Mouse (Mus musculus): ENCODE data around the gene Gnptab.

The Gnptab gene

DNA sequence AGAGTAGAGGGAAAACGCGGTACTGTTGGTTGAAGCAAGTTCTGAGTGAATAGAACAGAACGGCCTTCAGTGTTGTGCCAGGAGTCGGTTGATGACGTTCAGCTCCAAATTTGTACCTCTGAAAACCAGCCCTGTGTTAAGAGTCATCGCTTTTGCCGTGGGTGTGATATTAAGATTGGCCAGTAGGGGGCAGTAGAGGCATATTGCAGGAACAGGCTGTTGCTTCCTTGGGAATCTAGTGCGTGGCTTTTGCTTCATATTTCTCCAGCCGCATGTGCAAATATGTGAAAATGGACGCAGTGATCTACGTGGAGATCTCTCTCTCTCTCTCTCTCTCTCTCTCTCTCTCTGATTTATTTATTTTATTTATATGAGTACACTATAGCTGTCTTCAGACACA lies 2.2 kb upstream of the Gnptab start:
- DNase-seq (ENCODE audit: low read depth in 1 of 2, low spot score in 2 of 2): peak; percentile 57 to 81

DNA sequence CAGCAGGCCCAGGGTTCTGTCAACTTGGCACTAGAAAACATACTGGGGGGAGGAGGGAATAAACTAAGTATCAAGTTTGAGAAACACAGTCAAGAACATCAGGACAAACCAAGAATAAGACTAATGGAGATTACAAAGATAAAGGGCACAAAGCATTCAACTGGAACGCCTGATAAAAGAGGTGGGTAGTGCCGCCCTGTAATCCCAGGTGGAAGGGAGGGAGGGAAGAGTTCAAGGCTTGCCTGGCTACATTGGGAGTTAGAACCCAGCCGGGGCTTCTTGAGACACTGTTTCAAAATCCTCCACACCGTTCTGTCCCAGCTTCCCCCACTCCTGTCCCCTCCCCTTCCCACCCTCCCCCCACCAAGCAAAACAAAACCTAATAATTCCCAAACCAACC lies 1.3 kb upstream of the Gnptab start:
- no peak for DNase-seq (ENCODE audit: low read depth in 1 of 2, low spot score in 2 of 2)

DNA sequence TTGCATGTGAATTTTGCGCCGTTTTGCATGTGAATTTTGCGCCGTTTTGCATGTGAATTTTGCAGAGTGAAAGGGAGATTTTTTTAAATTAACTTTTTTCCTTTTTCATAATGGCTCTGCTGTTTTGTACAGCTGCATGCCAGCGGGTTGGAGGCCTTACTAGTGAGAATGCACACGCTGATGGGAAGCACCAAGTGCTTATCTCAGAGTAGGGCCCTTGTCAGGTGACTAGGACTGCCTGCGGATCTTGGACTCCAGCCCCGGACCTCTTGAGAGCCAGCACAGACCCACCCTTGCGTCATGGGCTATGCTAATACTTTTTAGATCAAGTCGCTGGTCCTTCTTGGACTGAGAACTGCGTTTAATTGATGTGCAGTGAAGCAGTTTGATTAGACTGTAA lies 1.1 kb downstream of the Gnptab start:
- no peak for DNase-seq (ENCODE audit: low read depth in 1 of 2, low spot score in 2 of 2)

DNA sequence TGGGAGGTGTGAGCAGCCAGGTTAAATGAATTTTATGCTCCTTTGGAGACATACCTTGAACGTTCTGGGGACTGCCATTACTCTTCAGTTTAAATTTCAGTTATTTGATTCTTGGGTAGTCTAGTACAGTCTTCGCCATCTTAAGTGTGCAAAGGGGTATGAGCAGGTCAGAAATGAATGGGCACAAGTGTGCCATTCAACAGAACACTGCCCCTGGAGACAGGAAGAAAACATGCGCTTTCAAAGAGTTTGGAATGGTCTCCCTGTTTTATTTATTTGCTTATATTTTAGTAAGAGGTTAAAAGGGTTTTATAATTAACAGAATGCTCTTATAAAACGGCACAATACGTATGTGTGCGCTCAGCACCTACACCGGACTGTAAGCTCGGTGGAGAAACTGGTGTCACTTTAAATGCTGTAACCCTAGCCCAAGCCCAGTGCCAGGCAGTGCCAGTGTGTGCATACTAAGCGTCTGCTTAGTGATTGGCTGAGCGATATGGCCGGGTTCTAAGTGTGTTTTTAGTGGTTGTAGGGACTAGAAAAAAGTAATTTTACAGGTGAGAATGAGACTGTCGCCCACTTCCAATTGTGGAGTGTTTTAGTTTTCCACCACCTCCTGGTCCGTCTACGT lies 1.6 kb downstream of the Gnptab start:
- no peak for DNase-seq (ENCODE audit: low read depth in 1 of 2, low spot score in 2 of 2)

DNA sequence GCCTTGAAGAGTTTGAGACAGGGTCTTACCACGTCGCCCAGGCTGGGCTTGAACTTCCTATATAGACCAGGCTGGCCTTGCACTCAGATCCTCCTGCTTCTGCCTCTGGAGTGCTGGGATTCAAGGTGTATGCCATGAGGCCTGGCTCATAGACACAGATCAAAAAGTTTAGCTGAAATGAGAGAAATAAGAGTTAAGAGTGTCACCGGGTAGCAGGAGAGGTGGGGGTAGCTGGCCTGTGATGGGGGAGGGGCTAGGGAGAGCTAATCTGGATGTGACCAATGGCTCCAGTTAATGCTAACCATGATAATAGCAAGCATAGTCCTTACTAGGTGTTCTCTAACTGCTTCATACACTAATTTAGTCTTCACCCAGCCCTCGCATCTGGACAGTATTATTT lies 2.4 kb downstream of the Gnptab start:
- DNase-seq (ENCODE audit: low read depth in 1 of 2, low spot score in 2 of 2): no peak

DNA sequence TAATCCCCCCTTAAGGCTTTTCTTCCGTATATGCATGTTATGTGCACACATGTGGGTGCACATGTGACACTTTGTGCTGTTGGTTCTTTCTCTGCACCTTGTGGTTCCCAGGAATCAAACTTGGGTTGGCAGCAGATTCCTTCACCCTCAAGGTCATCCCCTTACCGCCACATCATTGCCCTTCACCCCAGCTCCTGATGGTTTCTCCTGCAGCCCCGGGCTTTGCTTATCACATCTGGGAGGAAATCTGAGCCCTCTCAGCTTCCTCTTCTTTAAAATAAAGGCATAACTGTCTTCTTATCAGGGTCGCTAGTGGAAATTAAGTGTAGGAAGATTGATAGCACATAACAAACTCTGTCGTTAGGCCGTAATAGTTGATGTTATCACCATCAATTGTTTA lies 3.1 kb downstream of the Gnptab start:
- DNase-seq (ENCODE audit: low read depth in 1 of 2, low spot score in 2 of 2): no peak

DNA sequence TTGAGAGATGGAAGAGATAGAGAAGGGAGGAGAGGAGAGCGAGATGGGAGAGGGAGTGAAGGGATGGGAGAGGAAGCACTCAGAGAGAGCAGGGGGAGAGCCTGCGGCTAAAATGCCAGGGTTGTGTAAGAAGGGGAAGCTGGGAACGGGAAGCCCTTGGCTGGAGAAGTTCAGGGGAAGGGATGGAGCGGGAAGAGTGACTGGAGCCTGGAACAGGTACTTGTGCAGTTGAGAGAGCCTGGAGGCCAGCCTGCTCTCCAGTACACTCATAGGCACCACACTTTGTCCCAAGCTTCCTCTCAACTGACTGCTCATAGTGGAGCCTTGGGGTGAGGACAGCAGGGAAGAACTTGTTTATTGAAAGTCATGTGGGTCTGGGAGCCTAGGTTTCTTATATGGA lies 4.5 kb downstream of the Gnptab start:
- DNase-seq (ENCODE audit: low read depth in 1 of 2, low spot score in 2 of 2): no peak

DNA sequence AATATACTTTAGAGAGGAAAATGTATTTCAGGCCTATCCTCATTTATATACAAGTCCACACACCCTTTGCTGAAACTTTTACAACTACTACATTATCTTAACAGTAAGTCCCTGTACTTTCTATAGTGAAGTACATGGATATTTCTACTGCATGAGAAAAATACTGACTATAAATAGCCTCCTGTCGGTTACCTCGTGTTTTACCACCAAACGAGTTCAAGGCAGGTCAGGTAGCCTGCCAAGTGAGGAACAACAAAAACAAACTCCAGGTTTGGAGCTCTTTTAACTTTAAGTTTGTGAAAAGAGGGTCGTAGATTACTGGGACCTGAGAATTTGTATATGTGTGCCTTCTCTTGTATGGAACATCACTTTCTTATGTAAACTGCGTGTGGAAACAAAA lies 5.1 kb downstream of the Gnptab start:
- DNase-seq (ENCODE audit: low read depth in 1 of 2, low spot score in 2 of 2): no peak

DNA sequence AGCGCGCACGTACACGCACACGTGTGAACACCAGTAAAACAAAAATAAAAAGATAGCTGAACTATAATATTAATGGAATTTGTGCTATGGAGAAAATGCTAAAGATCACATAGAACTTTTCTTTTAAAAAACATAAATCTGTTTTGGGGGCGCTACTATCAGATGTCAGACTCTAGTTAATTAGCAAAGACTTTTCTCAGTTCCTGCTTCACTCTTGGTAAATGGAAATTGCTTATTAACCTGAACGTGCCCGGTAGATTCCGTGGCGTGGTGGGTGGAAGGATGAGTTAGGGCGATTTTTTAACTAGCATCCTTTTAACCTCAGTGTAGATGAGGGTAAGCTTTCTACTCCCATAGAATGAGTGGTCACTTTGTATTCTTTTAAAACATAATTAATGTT lies 6.4 kb downstream of the Gnptab start:
- DNase-seq (ENCODE audit: low read depth in 1 of 2, low spot score in 2 of 2): no peak

DNA sequence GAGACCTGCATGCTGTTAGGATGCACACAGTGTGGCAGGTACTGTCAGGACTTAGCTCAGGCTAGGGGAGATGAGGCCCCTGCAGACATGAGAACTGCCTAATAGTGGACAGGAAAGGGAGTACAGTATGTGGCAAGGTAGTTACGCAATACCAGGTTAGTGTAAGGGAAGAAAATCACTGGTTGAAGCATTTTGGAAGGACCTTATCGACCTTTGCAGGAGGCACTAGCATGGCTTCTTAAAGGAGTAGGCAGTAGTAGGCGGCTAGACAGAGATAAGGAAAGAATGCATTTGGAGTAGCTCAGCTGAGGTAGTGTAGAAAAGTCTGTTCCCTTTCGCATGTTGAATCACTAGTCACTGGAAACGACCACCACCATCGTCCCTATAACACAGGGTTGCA lies 6.8 kb downstream of the Gnptab start:
- DNase-seq (ENCODE audit: low read depth in 1 of 2, low spot score in 2 of 2): no peak

DNA sequence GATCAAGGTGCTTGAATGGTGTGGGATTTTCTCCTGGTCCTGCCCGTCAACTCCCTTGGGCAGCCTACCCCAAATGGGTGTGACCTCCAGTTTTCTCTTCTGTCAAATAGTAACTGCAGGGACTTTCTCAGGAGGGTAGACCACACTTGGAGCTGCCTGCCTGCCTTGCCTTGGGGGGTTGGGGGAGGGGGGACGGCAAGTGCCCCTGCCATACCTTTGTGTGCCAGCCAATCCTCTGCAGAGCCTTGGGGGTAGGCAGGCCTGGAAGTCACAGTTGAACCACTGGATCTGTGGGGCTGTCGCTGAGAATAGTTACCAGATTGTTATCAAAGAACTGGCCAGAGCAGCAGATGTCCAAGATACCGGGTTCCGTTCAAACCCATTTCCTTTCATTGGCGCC lies 7.3 kb downstream of the Gnptab start:
- no peak for DNase-seq (ENCODE audit: low read depth in 1 of 2, low spot score in 2 of 2)

DNA sequence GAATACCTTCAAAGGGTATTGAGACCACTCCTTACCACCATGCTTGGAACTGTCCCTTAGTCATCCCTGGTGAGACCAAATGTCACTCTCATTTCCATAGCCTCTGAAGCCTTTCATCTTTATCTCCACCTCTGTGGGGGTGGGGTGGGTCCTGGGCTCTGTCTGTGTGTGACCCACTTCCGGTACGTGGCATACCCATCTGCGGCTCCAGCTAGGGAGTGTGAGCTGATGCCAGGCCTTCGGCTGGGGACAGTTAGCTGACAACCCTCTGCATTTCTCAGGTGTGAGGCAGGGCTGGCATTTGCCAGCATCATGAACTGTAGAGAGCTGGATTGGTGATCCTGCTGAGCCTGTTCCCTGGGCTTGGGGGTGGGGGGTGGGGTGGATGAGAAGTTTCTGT lies 10.6 kb downstream of the Gnptab start:
- no peak for DNase-seq (ENCODE audit: low read depth in 1 of 2, low spot score in 2 of 2)

DNA sequence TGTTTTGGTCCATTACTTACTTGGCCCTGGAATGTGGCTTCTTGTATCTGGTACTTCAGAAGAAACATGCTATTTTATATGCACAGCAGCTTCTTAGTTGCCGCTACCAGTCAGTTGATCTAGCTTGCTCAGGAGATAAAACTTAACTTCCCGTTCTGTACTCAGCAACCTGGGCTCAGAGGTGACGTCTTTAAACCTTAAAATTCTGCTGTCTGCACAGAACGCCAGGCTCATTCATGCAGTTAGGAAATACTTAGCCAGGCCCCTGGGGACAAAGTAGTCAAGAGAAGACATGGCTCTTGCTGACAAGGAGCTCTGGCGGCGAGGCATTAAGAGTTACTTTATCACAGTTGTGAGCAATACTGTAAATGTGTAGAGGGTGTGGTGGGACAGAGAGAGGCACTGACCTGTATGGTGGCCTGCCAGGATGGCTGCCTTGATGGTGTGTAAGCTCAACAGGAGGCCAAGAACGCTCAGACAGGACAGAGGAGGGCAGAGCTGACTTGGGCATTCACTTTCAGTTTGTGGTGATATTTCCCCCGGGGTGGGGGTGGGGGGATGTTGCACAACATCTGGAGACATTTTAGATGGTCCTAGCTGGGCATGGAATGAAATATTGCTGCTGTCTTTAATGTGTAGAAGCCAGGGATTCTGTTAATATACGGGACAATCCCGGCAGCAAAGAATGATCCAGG lies 11.3 kb downstream of the Gnptab start:
- peak in 1 of 2 experiments; percentile 14 for DNase-seq (ENCODE audit: low read depth in 1 of 2, low spot score in 2 of 2)

DNA sequence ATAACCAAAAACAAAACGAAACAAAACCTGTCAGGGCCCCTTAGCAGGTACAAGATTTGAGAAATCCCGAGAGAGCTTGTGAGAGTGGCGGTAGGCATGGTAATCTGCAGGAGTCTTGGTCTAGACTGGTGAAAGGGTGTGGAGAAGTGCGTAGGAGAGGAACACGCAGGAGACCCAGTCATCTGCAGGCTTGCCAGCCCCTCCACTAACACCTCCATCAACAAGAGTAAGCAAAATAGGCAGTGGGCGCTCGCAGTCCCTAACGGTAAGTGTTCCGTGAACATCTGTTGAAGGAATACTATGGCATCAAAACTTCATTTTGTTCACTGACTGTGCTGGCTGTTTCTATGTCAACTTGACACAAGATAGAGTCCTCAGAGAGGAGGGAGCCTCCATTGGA lies 12.6 kb downstream of the Gnptab start:
- no peak for DNase-seq (ENCODE audit: low read depth in 1 of 2, low spot score in 2 of 2)

DNA sequence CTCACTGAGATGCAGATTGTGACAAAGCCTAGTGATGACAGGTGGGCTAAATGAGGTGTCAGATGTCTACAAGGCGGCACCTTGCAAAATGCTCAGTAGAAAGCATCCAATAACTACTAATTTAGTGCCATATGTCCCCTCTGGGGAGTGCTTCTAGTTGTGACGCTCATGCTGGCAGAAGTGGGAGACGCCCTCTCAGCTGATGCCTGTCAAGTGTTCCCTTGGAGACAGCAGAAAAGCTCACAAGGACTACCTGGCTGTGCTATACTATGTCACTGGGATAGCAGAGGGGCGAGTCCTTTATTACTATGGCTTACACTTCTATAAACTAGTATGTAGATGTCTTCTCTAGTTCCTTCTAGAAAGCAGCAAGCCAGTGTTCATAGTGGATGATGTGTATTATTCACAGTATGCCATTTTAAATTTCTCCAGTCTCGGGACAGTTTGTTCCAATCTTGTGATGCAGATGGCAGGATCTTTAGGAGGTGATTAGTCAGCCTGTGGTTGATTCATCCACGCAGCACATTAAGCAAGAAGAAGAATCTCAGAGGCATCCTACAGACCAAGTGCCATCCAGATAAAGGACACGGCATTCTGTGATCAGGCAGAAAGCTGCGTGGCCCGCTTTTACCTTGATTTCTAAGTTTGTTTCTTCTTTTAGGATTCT lies 13.4 kb downstream of the Gnptab start:
- no peak for DNase-seq (ENCODE audit: low read depth in 1 of 2, low spot score in 2 of 2)

DNA sequence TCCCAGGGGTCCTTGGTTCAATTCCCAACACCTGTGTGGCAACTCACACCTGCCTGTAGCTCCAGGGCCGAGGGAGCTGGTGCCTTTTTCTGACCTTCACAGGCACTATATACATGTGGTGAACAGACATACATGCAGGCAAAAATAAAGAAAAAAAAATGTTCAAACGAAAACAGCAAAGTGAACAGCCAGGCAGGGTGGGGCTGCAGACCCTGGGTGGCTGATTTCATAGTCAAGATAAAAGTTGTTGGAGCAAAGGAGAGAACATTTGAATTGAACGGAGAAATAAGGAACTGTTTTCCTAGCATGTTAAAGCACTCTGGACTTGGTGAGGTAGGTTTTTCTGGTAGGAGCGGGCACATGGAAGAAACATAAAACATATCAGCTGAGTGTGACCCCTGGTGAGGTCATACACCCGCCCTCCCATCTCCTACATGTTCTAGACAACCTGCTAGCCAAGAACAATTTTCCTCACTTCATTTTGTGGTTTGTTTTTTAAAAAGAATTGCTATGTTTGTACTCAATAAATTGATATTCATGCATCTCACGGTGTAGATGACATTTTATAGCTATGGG lies 19.8 kb downstream of the Gnptab start:
- no peak for DNase-seq (ENCODE audit: low read depth in 1 of 2, low spot score in 2 of 2)

DNA sequence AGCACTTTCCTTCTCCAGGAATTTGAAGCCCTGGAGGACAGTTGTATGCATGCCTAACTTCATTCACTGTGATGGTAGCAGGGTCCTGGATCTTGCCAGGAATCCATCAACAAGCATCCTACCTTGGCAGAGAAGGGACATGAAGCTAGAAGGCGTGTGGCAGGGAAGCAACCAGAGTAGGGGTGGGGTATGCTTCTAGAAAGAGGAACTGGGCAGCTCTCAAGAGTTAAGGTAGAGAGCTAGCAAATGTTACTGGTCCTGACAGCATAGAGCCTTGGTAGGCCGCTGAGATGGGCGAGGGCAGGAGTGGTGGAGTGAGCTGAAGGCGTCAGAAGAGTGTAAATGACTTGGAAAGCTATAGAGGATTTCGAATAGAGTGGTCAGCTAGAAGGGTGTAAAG lies 20.3 kb downstream of the Gnptab start:
- DNase-seq (ENCODE audit: low read depth in 1 of 2, low spot score in 2 of 2): no peak

DNA sequence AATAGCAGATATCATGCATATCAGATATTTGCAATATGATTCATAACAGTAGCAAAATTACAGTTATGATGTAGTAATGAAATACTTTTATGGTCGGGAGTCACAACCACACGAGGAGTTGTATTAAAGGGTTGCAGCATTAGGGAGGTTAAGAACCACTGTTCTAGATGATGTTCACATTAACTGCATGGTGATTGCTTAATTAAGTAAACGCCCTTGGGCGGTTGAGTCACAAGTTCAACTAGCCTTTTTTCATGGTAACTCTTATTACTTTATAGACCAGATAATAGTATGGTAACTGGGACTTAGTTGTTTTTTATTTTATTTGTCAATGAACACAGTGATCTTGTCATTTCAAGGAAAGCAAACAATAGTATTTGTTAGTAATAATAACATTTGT lies 24.1 kb downstream of the Gnptab start:
- no peak for DNase-seq (ENCODE audit: low read depth in 1 of 2, low spot score in 2 of 2)

DNA sequence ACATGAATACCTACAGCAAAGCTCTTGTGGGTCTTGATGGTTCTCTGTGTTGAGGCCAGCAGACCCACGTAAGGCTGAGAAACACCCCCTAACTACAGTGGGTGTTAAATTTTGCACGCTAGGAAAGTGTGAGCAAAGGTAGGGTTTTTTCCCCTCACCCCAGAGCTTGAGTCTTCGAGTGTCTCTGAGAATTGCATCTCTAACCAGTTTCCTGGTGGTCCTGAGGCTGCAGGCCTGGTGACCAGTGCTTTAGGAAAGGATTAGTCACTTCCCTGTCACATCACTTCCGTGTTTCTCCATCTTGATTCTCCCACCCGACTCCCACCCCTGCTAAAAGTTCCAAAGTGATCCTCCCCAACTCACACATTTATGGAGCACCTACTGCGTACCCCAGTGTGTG lies 25.3 kb downstream of the Gnptab start:
- no peak for DNase-seq (ENCODE audit: low read depth in 1 of 2, low spot score in 2 of 2)

DNA sequence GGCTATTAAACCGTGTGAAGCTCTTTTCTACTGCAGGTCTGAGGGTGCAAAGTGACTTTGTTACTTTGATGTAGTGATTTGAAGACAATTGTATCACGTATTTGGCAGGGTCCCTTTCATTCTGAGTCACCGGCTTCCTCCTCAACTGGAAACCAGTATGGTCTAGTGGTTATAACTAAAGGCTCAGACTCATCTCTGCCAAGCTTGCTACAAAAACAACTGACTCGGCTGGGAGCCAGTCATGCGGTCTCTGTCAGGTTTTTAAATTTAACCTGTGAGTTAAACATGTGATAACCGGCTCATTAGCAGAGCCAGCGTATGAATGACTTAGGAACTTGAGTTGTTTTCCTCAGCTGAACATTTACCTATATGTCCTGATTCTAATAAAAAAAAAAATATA lies 26.9 kb downstream of the Gnptab start:
- DNase-seq (ENCODE audit: low read depth in 1 of 2, low spot score in 2 of 2): no peak

DNA sequence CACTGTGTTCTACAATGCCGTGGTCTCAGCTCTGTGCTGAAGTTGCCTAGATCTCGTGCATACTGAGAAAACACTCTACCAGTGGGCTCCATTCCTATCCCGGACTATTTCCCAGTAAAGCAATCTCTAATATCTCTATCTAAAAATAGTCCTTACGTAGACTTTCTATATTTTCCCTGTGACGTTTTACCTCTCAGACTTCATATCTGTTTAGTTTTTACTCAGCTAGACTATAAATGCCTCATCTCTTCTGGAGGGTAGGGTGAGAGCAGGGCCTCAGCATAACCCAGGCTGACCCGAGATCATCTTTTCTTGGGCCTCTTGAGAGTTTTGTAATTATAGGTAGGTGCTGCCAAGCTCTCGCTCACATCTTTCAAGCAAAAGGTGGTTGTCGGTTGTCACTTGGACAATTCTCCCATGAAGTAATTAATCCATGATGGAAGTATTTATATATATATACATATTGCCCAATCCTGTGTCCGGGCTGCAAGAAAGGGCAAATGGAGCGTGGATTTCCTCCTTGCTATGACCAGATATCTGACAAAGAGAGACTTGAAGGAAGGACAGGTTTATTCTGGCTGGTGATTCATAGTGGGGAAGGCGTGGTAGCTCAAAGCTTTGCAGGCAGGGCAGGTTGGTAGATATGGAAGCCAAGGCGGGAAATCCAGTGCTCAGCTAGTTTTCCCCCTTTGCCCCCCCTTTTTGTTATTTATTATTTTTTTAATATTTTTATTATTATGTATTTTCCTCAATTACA lies 29.1 kb downstream of the Gnptab start:
- no peak for DNase-seq (ENCODE audit: low read depth in 1 of 2, low spot score in 2 of 2)

DNA sequence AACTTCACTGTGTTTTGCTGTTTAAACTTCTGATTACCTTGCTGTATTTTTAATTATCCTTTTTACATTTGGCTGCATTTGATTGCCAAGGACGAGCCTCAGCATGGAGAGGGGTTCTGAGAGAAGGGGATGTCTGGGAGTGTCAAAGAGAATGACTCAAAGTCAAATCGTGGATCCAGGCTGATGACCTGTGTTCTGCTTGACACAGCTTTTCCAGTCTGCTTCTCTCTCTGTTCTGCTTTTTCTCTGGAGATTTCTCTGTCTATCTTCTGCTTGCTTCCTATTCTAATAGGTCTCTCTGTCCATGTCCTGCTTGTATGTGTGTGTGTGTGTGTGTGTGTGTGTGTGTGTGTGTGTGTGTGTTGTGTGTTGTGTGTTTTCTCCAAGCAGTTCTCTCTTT lies 30.8 kb downstream of the Gnptab start:
- no peak for DNase-seq (ENCODE audit: low read depth in 1 of 2, low spot score in 2 of 2)
